Mouse (Mus musculus) hindbrain, postnatal 0 days (tissue): Measurements from ENCODE around the gene Trim58. TPM values are rescaled to one million over a fixed set of nuclear protein-coding genes. Genes with fewer than 3 reads are reported as not detected.

Source experiments
- ATAC-seq: fragments of 200-750 bp; cut with Nextera tagmentation; 2 replicates; pipeline ENCODE4 v1.8.0; 2017; ENCODE audit warnings: mild to moderate bottlenecking, moderate TSS enrichment, moderate library complexity
- DNase-seq: peaks from one replicate; pipeline ENCODE4 v3.0.0-alpha.2; 2015; ENCODE audit warnings: low spot score
- H3K27ac ChIP-seq: fragments of 300-500 bp; sonication (generic); 2 replicates; pipeline ENCODE4 v1.5.1; 2014; ENCODE audit warnings: mild to moderate bottlenecking
- H3K27me3 ChIP-seq: fragments of 300-500 bp; sonication (generic); 2 replicates; pipeline ENCODE4 v1.6.1; 2014; ENCODE audit warnings: low read length, mixed read lengths; ENCODE audit not compliant: insufficient read depth
- H3K36me3 ChIP-seq: fragments of 300-500 bp; sonication (generic); 2 replicates; pipeline ENCODE4 v1.6.1; 2014; ENCODE audit warnings: low read length, mixed read lengths; ENCODE audit not compliant: insufficient read depth
- H3K4me1 ChIP-seq: fragments of 300-500 bp; sonication (generic); 2 replicates; pipeline ENCODE4 v1.6.1; 2014; ENCODE audit warnings: antibody characterized with exemption, low read length, mixed read lengths; ENCODE audit not compliant: insufficient read depth
- H3K4me2 ChIP-seq: fragments of 300-500 bp; sonication (generic); 2 replicates; pipeline ENCODE4 v1.6.1; 2014; ENCODE audit warnings: low read depth, mild to moderate bottlenecking, low read length, moderate library complexity, mixed read lengths
- H3K4me3 ChIP-seq: fragments of 300-500 bp; sonication (generic); 2 replicates; pipeline ENCODE4 v1.5.1; 2014; ENCODE audit warnings: low read length
- H3K9ac ChIP-seq: fragments of 300-500 bp; sonication (generic); replicated peaks from 2 replicates; pipeline ENCODE4 v1.6.1; 2014; ENCODE audit warnings: mild to moderate bottlenecking, low read length, moderate library complexity, mixed read lengths
- H3K9me3 ChIP-seq: fragments of 300-500 bp; sonication (generic); 2 replicates; pipeline ENCODE4 v1.6.1; 2016; ENCODE audit warnings: low read length, mixed read lengths
- CTCF ChIP-seq: IDR thresholded peaks from 2 replicates; pipeline ENCODE4 v1.5.1; 2016; ENCODE audit warnings: antibody characterized with exemption, control low read depth, low read depth
- WGBS: fragments of 180-500 bp; shearing (Covaris S2); extraction: QIAGEN DNeasy Blood & Tissue Kit; methylation state at CpG from one replicate; pipeline ENCODE4 v1.1.7; 2014; 5-methylcytosine and 5-hydroxymethylcytosine counted together
- polyA plus RNA-seq: library from polyadenylated mRNA; unstranded; fragments of >200 nt; fragmentation: Nextera tagmentation; extraction: Ambion mirVana; gene quantifications from 2 replicates; pipeline ENCODE4 v1.2.1, GENCODE M21; 2015
- total RNA-seq: library from RNA; depleted of rRNA; stranded (reverse); fragments of >200 nt; gene quantifications from 2 replicates; pipeline ENCODE4 v1.2.3, GENCODE M21; 2014; rRNA removed

The Trim58 gene
- total and polyA plus RNA-seq, 2 experiments from 2014 or later, result 0.10 to 0.31 TPM

DNA sequence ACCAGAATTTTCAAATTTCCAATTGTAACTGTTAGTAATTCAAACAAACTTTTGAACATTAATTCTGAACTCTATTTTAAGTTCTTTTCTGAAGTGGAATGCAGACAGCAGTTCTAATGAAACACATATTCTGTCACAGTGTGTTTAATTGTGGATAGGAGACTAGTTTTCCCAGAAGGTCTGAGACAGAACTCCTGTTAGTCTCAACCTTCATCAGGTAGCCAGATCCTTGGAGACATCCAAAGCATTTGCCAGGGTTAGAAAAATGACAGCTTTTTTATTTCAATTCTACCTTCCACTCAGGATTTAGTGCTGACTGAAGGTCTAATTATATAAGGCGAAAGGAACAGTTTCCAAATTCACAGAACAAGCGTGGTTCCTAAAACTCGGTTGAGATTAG is 58.6 kb downstream of the Trim58 start, which contains the start of gene Olfr319:
Gene Olfr319 (plus strand): TSS at position 301 of the 400 bp plus-strand sequence.
- Histone ChIP-seq H3K4me2 (no peak within 1 kb of the TSS), H3K4me3 (no peak within 1 kb of the TSS), H3K27ac (no peak within 1 kb of the TSS), H3K36me3 (no peaks in the 10 kb centered on the region), H3K4me1 (no peaks in the 10 kb centered on the region), H3K27me3 (no peaks in the 10 kb centered on the region), H3K9me3 (0 out of 2 replicates have a peak, but pooled peaks cover 3% of the 10 kb centered on the region), H3K9ac (no peak within 1 kb of the TSS)
- ATAC-seq (no peak), DNase-seq (no peak)
- WGBS, result 80% methylated on average over 3 of the region's 3 CpGs
- no peak for TF ChIP-seq CTCF

Other genes starting within 250 kb of the Trim58 start
- not detected in 2 replicates for gene 1810065E05Rik, start 219.4 kb upstream of the Trim58 start, total RNA-seq
- gene 1810065E05Rik, start 219.4 kb upstream of the Trim58 start, polyA plus RNA-seq, result not detected in 2 replicates
- not detected in 2 replicates for gene Gm12253, start 207.9 kb upstream of the Trim58 start, total RNA-seq
- gene Gm12253, start 207.9 kb upstream of the Trim58 start, polyA plus RNA-seq, result not detected in 2 replicates
- not detected in 2 replicates for gene Lypd9, start 187.5 kb upstream of the Trim58 start, total RNA-seq
- not detected in 2 replicates for gene Lypd9, start 187.5 kb upstream of the Trim58 start, polyA plus RNA-seq
- not detected in 2 replicates for gene Olfr30, start 178.2 kb upstream of the Trim58 start, total RNA-seq
- gene Olfr30, start 178.2 kb upstream of the Trim58 start, polyA plus RNA-seq, result not detected in 2 replicates
- gene Olfr332, start 147.9 kb upstream of the Trim58 start, total RNA-seq, result not detected in 2 replicates
- not detected in 2 replicates for gene Olfr332, start 147.9 kb upstream of the Trim58 start, polyA plus RNA-seq
- not detected in 2 replicates for gene Olfr331, start 137.9 kb upstream of the Trim58 start, total RNA-seq
- gene Olfr331, start 137.9 kb upstream of the Trim58 start, polyA plus RNA-seq, result not detected in 2 replicates
- gene Olfr330, start 105.6 kb upstream of the Trim58 start, total RNA-seq, result not detected in 2 replicates
- 0.15 TPM in 1 of 2 replicates, not detected in the other for gene Olfr330, start 105.6 kb upstream of the Trim58 start, polyA plus RNA-seq
- not detected in 2 replicates for gene Olfr329-ps, start 94.0 kb upstream of the Trim58 start, total RNA-seq
- 0.11 TPM in 1 of 2 replicates, not detected in the other for gene Olfr329-ps, start 94.0 kb upstream of the Trim58 start, polyA plus RNA-seq
- gene Olfr328, start 84.8 kb upstream of the Trim58 start, total RNA-seq, result not detected in 2 replicates
- not detected in 2 replicates for gene Olfr328, start 84.8 kb upstream of the Trim58 start, polyA plus RNA-seq
- gene Olfr224, start 69.9 kb upstream of the Trim58 start, total RNA-seq, result not detected in 2 replicates
- 0.08 TPM in 1 of 2 replicates, not detected in the other for gene Olfr224, start 69.9 kb upstream of the Trim58 start, polyA plus RNA-seq
- not detected in 2 replicates for gene Olfr325, start 62.7 kb upstream of the Trim58 start, total RNA-seq
- gene Olfr325, start 62.7 kb upstream of the Trim58 start, polyA plus RNA-seq, result not detected in 2 replicates
- 0.26 and 0.54 TPM in 2 replicates for gene Olfr324, start 45.4 kb upstream of the Trim58 start, total RNA-seq
- gene Olfr324, start 45.4 kb upstream of the Trim58 start, polyA plus RNA-seq, result 0.05 and 0.13 TPM in 2 replicates
- not detected in 2 replicates for gene 2210407C18Rik, start 24.4 kb upstream of the Trim58 start, total RNA-seq
- not detected in 2 replicates for gene 2210407C18Rik, start 24.4 kb upstream of the Trim58 start, polyA plus RNA-seq
- gene Olfr323, start 10.0 kb upstream of the Trim58 start, total RNA-seq, result not detected in 2 replicates
- gene Olfr323, start 10.0 kb upstream of the Trim58 start, polyA plus RNA-seq, result not detected in 2 replicates
- 0.07 and 0.16 TPM in 2 replicates for gene Olfr322, start 18.3 kb downstream of the Trim58 start, total RNA-seq
- not detected in 2 replicates for gene Olfr322, start 18.3 kb downstream of the Trim58 start, polyA plus RNA-seq
- not detected in 2 replicates for gene Olfr320, start 40.6 kb downstream of the Trim58 start, total RNA-seq
- gene Olfr320, start 40.6 kb downstream of the Trim58 start, polyA plus RNA-seq, result not detected in 2 replicates
- not detected in 2 replicates for gene Olfr319, start 58.7 kb downstream of the Trim58 start, total RNA-seq
- not detected in 2 replicates for gene Olfr319, start 58.7 kb downstream of the Trim58 start, polyA plus RNA-seq
- not detected in 2 replicates for gene Olfr318, start 83.5 kb downstream of the Trim58 start, total RNA-seq
- gene Olfr318, start 83.5 kb downstream of the Trim58 start, polyA plus RNA-seq, result not detected in 2 replicates
- gene Olfr317, start 98.7 kb downstream of the Trim58 start, total RNA-seq, result 1.7 and 2.3 TPM in 2 replicates
- gene Olfr317, start 98.7 kb downstream of the Trim58 start, polyA plus RNA-seq, result 0.08 and 0.18 TPM in 2 replicates
- gene Olfr316, start 112.3 kb downstream of the Trim58 start, total RNA-seq, result not detected in 2 replicates
- gene Olfr316, start 112.3 kb downstream of the Trim58 start, polyA plus RNA-seq, result not detected in 2 replicates
- not detected in 2 replicates for gene Olfr315, start 132.7 kb downstream of the Trim58 start, total RNA-seq
- gene Olfr315, start 132.7 kb downstream of the Trim58 start, polyA plus RNA-seq, result not detected in 2 replicates
- not detected in 2 replicates for gene Olfr314, start 142.5 kb downstream of the Trim58 start, total RNA-seq
- gene Olfr314, start 142.5 kb downstream of the Trim58 start, polyA plus RNA-seq, result not detected in 2 replicates
- 4.7 and 5.9 TPM in 2 replicates for gene Fam183b, start 161.5 kb downstream of the Trim58 start, total RNA-seq
- 11.1 and 15.0 TPM in 2 replicates for gene Fam183b, start 161.5 kb downstream of the Trim58 start, polyA plus RNA-seq
- not detected in 2 replicates for gene Olfr313, start 174.5 kb downstream of the Trim58 start, total RNA-seq
- not detected in 2 replicates for gene Olfr313, start 174.5 kb downstream of the Trim58 start, polyA plus RNA-seq
- not detected in 2 replicates for gene Olfr312, start 188.8 kb downstream of the Trim58 start, total RNA-seq
- gene Olfr312, start 188.8 kb downstream of the Trim58 start, polyA plus RNA-seq, result not detected in 2 replicates
- not detected in 2 replicates for gene Olfr311, start 198.8 kb downstream of the Trim58 start, total RNA-seq
- gene Olfr311, start 198.8 kb downstream of the Trim58 start, polyA plus RNA-seq, result not detected in 2 replicates
- gene Gm12258, start 206.7 kb downstream of the Trim58 start, total RNA-seq, result 13.3 and 16.4 TPM in 2 replicates
- 7.9 and 9.9 TPM in 2 replicates for gene Gm12258, start 206.7 kb downstream of the Trim58 start, polyA plus RNA-seq
- gene 2810021J22Rik, start 226.8 kb downstream of the Trim58 start, total RNA-seq, result 6.9 and 8.7 TPM in 2 replicates
- gene 2810021J22Rik, start 226.8 kb downstream of the Trim58 start, polyA plus RNA-seq, result 5.4 and 7.7 TPM in 2 replicates